Mouse (Mus musculus) neural tube, embryonic 12.5 days (tissue): Measurements from ENCODE around the gene Prph2. TPM values are rescaled to one million over a fixed set of nuclear protein-coding genes. Genes with fewer than 3 reads are reported as not detected.

Source experiments
- ATAC-seq: fragments of 200-750 bp; cut with Nextera tagmentation; 2 replicates; pipeline ENCODE4 v1.8.0; 2017; ENCODE audit warnings: low read depth, mild to moderate bottlenecking, moderate TSS enrichment, moderate library complexity; ENCODE audit not compliant: low FRiP score
- H3K27ac ChIP-seq: fragments of 300-500 bp; sonication (generic); 2 replicates; pipeline ENCODE4 v1.5.1; 2016
- H3K27me3 ChIP-seq: fragments of 300-500 bp; sonication (generic); replicated peaks from 2 replicates; pipeline ENCODE4 v1.6.1; 2016; ENCODE audit warnings: mild to moderate bottlenecking
- H3K36me3 ChIP-seq: fragments of 300-500 bp; sonication (generic); 2 replicates; pipeline ENCODE4 v1.6.1; 2016; ENCODE audit warnings: mild to moderate bottlenecking
- H3K4me1 ChIP-seq: fragments of 300-500 bp; sonication (generic); 2 replicates; pipeline ENCODE4 v1.6.1; 2016
- H3K4me2 ChIP-seq: fragments of 300-500 bp; sonication (generic); replicated peaks from 2 replicates; pipeline ENCODE4 v1.6.1; 2016; ENCODE audit warnings: mild to moderate bottlenecking
- H3K4me3 ChIP-seq: fragments of 300-500 bp; sonication (generic); 2 replicates; pipeline ENCODE4 v1.5.1; 2016
- H3K9ac ChIP-seq: fragments of 300-500 bp; sonication (generic); 2 replicates; pipeline ENCODE4 v1.6.1; 2016; ENCODE audit warnings: mild to moderate bottlenecking
- H3K9me3 ChIP-seq: fragments of 300-500 bp; sonication (generic); 2 replicates; pipeline ENCODE4 v1.6.1; 2016; ENCODE audit warnings: mild to moderate bottlenecking
- WGBS: fragments of 180-500 bp; shearing (Covaris S2); methylation state at CpG from one replicate; pipeline ENCODE4 v1.1.7; 2016; 5-methylcytosine and 5-hydroxymethylcytosine counted together
- polyA plus RNA-seq: library from polyadenylated mRNA; unstranded; fragments of >200 nt; fragmentation: Nextera tagmentation; extraction: Ambion mirVana; gene quantifications from 2 replicates; pipeline ENCODE4 v1.2.1, GENCODE M21; 2016

Gene Prph2
- polyA plus RNA-seq, 1 experiment from 2014 or later = not detected

DNA sequence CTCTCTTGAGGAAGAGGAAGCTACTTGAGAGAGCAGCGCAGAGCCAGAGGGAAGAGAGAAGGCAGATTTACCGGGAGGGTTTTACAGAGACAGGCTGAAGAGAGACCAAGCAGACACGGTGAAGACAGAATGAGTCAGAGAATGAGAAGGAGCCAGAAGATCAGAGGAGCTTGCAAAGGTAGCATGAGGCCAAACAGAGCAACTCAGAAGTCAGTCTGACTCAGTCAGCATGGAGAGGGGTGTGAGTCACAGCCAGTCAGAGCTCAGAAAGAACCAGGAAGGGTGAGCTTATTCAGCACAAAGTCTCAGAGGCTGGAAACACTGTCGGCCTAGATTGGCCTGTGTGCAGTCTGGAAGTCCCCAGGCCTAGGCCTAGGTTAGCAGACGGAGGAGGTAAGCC, 22.7 kb downstream of the Prph2 start:
- Histone ChIP-seq H3K4me3 (no peak overlapping the region), H3K27ac (no peak overlapping the region), H3K27me3 (no peaks in the 10 kb centered on the region), H3K9me3 (no peaks in the 10 kb centered on the region), H3K36me3 (peaks cover 95% of the 10 kb centered on the region), H3K4me1 (no peaks in the 10 kb centered on the region), H3K9ac (no peak overlapping the region), H3K4me2 (no peak overlapping the region)
- no peak for ATAC-seq
- WGBS = 97% methylated on average over 5 of the region's 5 CpGs

DNA sequence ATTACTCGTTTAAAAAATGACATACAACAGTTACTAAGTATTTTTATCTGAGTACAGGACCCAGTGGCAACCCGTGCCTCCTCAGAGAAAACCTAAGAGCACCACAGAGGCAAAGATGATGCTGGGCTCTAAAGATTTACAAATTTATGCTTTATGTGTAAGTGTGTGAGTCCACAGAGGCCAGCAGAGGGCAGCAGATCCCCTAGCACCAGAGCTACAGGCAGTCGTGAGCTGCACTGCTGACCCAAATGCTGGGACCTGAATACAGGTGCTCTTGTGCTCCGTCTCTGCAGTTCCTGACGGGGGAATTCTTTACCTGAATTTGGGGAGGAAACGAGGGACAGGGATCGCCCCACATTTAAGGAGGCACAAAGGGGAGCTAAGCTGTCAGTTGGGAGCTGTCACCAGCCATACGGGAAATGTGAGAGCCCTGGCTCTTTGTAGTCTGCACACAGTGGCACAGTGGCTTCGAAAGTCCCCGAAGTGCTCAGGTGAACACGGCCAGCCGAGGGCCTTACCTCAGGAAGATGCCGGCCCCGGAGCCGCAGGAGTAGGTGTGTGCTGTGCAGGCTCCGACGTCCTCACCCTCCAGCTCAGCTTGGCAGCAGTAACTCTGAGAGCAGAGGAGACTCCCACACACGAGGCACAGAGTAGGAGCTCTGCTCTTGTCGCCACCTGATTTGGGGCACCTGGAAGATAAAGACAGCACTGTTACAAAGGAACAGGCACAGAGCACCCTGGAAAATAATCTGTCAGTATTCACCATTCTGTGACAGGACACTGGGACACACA, 23.5 kb downstream of the Prph2 start:
- no peaks in the 10 kb centered on the region for H3K9me3 ChIP-seq
- H3K27ac ChIP-seq = no peak overlapping the region
- WGBS = 85% methylated on average over 19 of the region's 19 CpGs
- H3K36me3 ChIP-seq = peaks cover 99% of the 10 kb centered on the region
- H3K4me3 ChIP-seq = no peak overlapping the region
- no peak overlapping the region for H3K4me2 ChIP-seq
- no peak for ATAC-seq
- no peaks in the 10 kb centered on the region for H3K27me3 ChIP-seq
- no peaks in the 10 kb centered on the region for H3K4me1 ChIP-seq
- H3K9ac ChIP-seq = no peak overlapping the region

DNA sequence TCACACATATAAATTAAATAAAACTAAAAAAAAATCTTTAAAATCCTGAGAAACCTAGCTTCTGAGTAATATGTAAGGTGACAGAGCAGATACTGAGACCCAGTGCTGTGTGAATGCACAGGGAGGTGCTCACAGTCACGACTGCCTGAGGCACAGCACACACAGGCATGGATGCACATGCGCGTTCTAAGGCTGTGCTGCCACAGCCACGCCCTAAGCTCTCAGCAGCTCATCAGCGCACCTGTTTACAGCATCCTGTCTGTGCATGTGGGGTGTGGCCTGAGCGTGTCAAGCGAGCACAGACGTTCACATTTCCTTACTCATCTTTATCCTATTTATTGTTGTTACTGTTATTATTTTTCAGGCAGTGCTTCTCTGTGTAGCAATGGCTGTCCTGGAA, 30.2 kb downstream of the Prph2 start:
- no peak overlapping the region for H3K4me3 ChIP-seq
- no peaks in the 10 kb centered on the region for H3K4me1 ChIP-seq
- 97% methylated on average over 8 of the region's 8 CpGs for WGBS
- H3K27me3 ChIP-seq = no peaks in the 10 kb centered on the region
- H3K9me3 ChIP-seq = no peaks in the 10 kb centered on the region
- no peak for ATAC-seq
- no peak overlapping the region for H3K4me2 ChIP-seq
- peaks cover 95% of the 10 kb centered on the region for H3K36me3 ChIP-seq
- H3K9ac ChIP-seq = no peak overlapping the region
- H3K27ac ChIP-seq = no peak overlapping the region

DNA sequence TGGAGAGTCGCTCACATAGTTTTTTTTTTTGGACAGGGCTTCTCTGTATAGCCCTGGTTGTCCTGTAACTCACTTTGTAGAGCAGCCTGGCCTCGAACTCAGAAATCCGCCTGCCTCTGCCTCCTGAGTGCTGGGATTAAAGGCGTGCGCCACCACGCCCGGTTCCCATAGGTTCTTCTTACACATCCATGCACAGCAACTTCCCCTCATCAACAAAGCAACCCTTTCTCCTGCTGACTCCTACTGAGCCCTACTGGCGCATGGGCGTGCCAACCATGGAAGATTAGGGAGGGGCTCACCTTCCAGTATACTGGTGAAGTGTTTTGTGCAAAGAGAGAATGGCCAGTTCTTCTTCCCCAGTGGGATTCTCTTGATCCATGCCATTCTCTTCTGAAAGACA, 32.2 kb downstream of the Prph2 start:
- Histone ChIP-seq H3K9me3 (no peaks in the 10 kb centered on the region), H3K9ac (no peak overlapping the region), H3K36me3 (peaks cover 94% of the 10 kb centered on the region), H3K27me3 (no peaks in the 10 kb centered on the region), H3K4me1 (no peaks in the 10 kb centered on the region), H3K4me3 (no peak overlapping the region), H3K27ac (no peak overlapping the region), H3K4me2 (no peak overlapping the region)
- WGBS = 94% methylated on average over 9 of the region's 9 CpGs
- ATAC-seq = no peak

DNA sequence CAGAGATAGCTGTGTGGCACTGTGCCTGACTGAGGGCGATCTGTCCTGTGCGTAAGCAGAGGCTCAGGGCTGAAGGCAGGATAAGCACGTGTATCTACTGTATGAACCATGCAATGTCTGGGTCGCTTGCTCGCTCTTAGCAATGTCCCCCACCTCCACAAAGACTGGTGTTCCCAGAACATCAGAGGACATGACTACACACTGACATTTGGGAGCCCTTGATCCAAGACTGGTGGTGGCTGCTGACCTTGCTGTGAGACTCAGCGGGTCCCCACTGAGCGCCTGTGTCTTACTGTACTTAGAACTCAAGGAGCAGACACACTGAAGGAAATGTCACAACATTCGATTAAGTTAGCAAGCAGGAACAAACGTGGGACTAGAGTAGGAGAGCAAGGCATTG, 36.0 kb downstream of the Prph2 start:
- H3K4me1 ChIP-seq = no peaks in the 10 kb centered on the region

DNA sequence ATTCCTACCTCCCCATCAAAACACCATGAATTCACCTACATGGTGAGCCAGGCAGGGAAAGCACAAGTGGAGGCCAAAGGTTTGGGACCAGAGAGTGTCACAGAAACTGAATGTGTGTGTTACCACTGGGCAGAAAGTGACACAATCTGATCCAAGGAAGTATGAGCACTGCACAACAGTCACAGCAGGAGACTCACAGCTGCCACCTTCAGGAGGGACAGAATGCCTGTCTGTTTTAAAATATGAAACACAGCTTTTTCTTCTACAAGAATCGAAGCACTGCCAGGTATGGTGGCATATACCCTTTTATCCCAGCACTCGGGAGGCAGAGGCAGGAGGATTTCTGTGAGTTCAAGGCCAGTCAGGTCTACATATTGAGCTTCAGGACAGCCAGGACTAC, 47.8 kb downstream of the Prph2 start:
- no peak for ATAC-seq
- Histone ChIP-seq H3K4me1 (no peaks in the 10 kb centered on the region), H3K36me3 (peaks cover 93% of the 10 kb centered on the region), H3K4me3 (no peak overlapping the region), H3K27me3 (no peaks in the 10 kb centered on the region), H3K9me3 (no peaks in the 10 kb centered on the region), H3K27ac (no peak overlapping the region), H3K9ac (no peak overlapping the region), H3K4me2 (no peak overlapping the region)
- 95% methylated on average over 2 of the region's 2 CpGs for WGBS

More for the DNA sequence above, 36.0 kb downstream of the Prph2 start:
- no peaks in the 10 kb centered on the region for H3K9me3 ChIP-seq
- no peaks in the 10 kb centered on the region for H3K27me3 ChIP-seq
- no peak overlapping the region for H3K4me2 ChIP-seq
- no peak overlapping the region for H3K27ac ChIP-seq
- H3K9ac ChIP-seq = no peak overlapping the region
- peaks cover 78% of the 10 kb centered on the region for H3K36me3 ChIP-seq
- H3K4me3 ChIP-seq = no peak overlapping the region
- WGBS = 93% methylated on average over 9 of the region's 9 CpGs
- ATAC-seq = no peak

DNA sequence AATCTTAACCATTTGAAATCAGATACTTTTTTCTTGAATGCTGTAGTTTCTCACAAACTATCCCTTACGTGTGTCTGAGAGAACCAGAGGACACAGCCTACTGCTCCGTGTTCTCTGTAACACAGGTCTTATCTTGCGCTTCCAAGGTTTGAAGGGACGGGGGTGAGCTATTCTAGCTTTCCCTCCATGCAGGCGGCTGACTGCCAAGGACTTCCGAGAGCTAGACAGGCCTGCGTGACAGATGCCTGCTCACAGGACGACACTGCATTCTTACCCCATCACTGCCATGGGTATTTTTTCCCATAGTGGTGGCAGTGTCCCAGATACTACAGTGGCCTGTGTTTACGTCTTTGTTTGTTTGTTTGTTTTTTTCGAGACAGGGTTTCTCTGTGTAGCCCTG, 50.0 kb downstream of the Prph2 start:
- 91% methylated on average over 10 of the region's 10 CpGs for WGBS
- Histone ChIP-seq H3K4me1 (no peaks in the 10 kb centered on the region), H3K4me3 (no peak overlapping the region), H3K27me3 (no peaks in the 10 kb centered on the region), H3K36me3 (peaks cover 95% of the 10 kb centered on the region), H3K27ac (no peak overlapping the region), H3K4me2 (no peak overlapping the region), H3K9ac (no peak overlapping the region), H3K9me3 (no peaks in the 10 kb centered on the region)
- no peak for ATAC-seq

DNA sequence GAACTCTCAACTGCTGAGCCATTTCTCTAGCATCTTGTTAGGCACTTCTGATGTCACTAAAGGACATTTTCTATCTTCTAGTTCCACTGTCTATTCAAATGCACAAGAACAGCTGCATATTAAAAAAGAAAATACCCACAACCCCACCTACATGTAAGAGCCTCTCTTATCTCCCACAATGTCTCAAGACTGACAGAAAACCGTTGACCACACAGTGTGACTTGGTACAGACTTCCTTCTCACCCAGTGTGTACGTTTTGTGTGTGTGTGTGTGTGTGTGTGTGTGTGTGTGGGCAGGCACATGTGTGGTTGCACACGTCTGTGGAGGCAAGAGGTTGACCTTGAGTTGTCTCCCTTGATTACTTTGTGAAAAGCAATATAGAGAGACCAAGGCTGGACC, 51.9 kb downstream of the Prph2 start:
- Histone ChIP-seq H3K27ac (no peak overlapping the region), H3K4me1 (no peaks in the 10 kb centered on the region), H3K4me3 (no peak overlapping the region), H3K9ac (no peak overlapping the region), H3K27me3 (no peaks in the 10 kb centered on the region), H3K36me3 (peaks cover 95% of the 10 kb centered on the region), H3K9me3 (no peaks in the 10 kb centered on the region), H3K4me2 (no peak overlapping the region)
- WGBS = 87% methylated on average over 3 of the region's 3 CpGs
- ATAC-seq = no peak

DNA sequence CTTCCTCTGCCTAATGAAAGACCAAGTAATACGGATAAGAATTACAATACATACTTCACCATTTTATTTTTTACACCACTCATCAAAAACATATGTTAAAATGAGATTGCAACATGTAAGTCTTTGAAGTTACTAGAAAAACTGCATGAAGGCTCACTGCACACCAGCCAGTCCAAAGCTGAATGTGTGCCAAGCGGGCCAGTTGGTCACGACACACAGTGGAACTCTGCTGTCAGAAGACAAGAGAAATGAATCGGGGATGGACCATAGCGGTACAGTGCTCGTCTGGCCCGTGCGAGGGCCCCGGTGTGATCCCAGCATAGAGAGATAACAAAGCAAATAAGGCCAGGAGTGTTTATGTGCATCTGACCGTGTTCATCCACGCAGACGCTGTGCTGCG, 52.9 kb downstream of the Prph2 start:
- Histone ChIP-seq H3K4me1 (no peaks in the 10 kb centered on the region), H3K27me3 (no peaks in the 10 kb centered on the region), H3K27ac (no peak overlapping the region), H3K36me3 (peaks cover 95% of the 10 kb centered on the region), H3K9ac (no peak overlapping the region), H3K9me3 (no peaks in the 10 kb centered on the region), H3K4me3 (no peak overlapping the region), H3K4me2 (no peak overlapping the region)
- no peak for ATAC-seq
- 94% methylated on average over 13 of the region's 13 CpGs for WGBS

DNA sequence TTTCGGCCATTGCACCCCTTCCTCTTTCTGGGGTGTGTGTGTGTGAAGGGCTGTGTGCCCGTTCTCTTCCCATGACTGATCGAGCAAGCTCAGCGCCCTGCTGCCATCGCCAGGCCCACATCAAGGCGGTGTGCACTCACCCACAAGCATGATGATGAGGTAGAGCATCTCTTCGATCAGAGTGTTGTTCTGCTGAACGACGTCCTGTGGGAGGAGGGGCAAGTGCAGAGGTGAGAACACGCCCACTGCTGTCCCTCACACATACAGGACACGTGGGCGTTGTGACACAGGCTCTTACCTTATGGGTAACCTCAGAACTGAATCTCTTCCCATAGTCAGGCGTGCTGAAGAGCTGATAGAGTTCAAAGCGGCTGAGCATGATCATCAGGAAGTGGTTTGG, 56.6 kb downstream of the Prph2 start:
- Histone ChIP-seq H3K4me3 (no peak overlapping the region), H3K9ac (no peak overlapping the region), H3K27me3 (no peaks in the 10 kb centered on the region), H3K4me1 (no peaks in the 10 kb centered on the region), H3K9me3 (no peaks in the 10 kb centered on the region), H3K4me2 (no peak overlapping the region), H3K36me3 (peaks cover 95% of the 10 kb centered on the region), H3K27ac (no peak overlapping the region)
- no peak for ATAC-seq
- 88% methylated on average over 14 of the region's 14 CpGs for WGBS

DNA sequence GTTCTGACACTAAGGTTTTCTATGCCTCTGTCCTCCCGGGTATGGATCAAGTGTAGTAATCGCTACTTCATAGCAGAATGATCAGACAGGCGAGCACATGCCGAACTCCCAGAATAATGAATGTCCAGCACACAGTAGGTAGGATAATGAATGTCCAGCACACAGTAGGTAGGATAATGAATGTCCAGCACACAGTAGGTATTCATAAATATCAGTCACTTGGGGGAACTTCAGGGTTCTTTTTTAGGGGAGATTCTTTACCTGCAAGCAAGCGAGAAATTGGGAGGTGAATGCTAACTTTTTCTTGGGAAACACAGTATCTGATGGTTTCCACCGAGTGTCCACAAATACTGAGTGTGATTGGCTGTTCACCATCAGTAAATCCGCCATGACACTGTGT, 62.3 kb downstream of the Prph2 start:
- no peak overlapping the region for H3K27ac ChIP-seq
- no peaks in the 10 kb centered on the region for H3K4me1 ChIP-seq
- no peak overlapping the region for H3K4me3 ChIP-seq
- no peaks in the 10 kb centered on the region for H3K27me3 ChIP-seq
- H3K9ac ChIP-seq = no peak overlapping the region
- H3K9me3 ChIP-seq = no peaks in the 10 kb centered on the region; the same call in 1 of the 2 replicates
- WGBS = 93% methylated on average over 7 of the region's 7 CpGs
- H3K4me2 ChIP-seq = no peak overlapping the region
- H3K36me3 ChIP-seq = peaks cover 90% of the 10 kb centered on the region
- ATAC-seq = no peak
